In the genomic region with DNA sequence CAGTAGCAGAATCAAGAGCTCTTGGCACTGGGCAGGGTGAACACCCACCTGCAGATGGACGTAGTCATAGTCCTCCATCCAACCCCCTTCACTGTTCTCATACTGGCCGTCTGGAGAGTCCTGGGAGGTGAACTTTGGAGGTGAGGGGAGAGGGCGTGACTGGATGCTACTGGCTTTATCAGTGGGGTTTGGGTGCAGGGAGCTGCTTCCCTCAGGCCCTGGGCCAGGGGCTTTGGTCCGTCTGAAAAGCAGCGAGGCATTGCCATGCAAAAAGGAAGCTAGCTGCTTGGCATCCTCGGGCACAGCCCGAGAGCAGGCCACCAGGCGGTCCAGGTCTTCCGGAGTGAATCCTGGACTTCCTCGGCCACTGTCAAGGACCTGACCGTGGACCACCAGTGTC, we compare ENCODE assay signal across 29 mouse cellular contexts. TPM values are rescaled to one million over a fixed set of nuclear protein-coding genes. Genes with fewer than 3 reads are reported as not detected.
DNase-seq lines count a peak whose midpoint lies in the region; ATAC-seq lines count a peak whose summit lies in the region.
"Had no signal": no experiment of that assay in that cellular context is flagged by ENCODE, and none has a peak within 500 bp of the region (broad histone marks: within the 10 kb centered on the region; RNA-seq: fewer than 3 reads in every experiment).

No protein-coding gene starts in this region.

- 0 out of 2 replicates have a peak overlapping the region, but pooled peaks have one; percentile 18 for H3K9ac ChIP-seq in hindbrain, embryonic 12.5 days
- no peak overlapping the region for H3K9ac ChIP-seq in hindbrain, embryonic 11.5 days (ENCODE audit: low read depth, low read length)
- H3K9ac ChIP-seq: embryonic facial prominence, embryonic 13.5 days; forebrain, embryonic 15.5 days; heart, embryonic 15.5 days; hindbrain, embryonic 14.5 days; liver, embryonic 12.5 days; liver, postnatal 0 days; neural tube, embryonic 12.5 days had no signal

- H3K9me3 ChIP-seq in hindbrain, embryonic 12.5 days (replicated peaks) = no peaks in the 10 kb centered on the region
- H3K9me3 ChIP-seq in hindbrain, embryonic 11.5 days (ENCODE audit: control insufficient read depth, low read length) = no peaks in the 10 kb centered on the region
- H3K9me3 ChIP-seq: embryonic facial prominence, embryonic 13.5 days; forebrain, embryonic 10.5 days; forebrain, embryonic 15.5 days; G1E; heart, embryonic 15.5 days; liver, embryonic 12.5 days; neural tube, embryonic 12.5 days had no signal

- H3K27me3 ChIP-seq in hindbrain, embryonic 12.5 days = no peaks in the 10 kb centered on the region
- H3K27me3 ChIP-seq in hindbrain, embryonic 11.5 days (ENCODE audit: control insufficient read depth, insufficient read depth, low read length) = no peaks in the 10 kb centered on the region
- H3K27me3 ChIP-seq: CH12.LX; embryonic facial prominence, embryonic 13.5 days; forebrain, embryonic 15.5 days; heart, embryonic 15.5 days; neural tube, embryonic 12.5 days had no signal

- ATAC-seq in hindbrain, embryonic 12.5 days (ENCODE audit: low FRiP score) = no peak
- no peak for ATAC-seq in hindbrain, embryonic 11.5 days (ENCODE audit: low FRiP score)
- ATAC-seq: forebrain, embryonic 15.5 days; liver, postnatal 0 days; midbrain, embryonic 16.5 days had no signal

- peak; percentile 1 for DNase-seq in adrenal gland, postnatal 10 days
- DNase-seq in adrenal gland, adult 2 months = no peak
- DNase-seq in cerebellum, postnatal 14 days = peak; percentile 32 to 46
- DNase-seq in cerebellum, adult 8-10 months = no peak
- DNase-seq in hindbrain, embryonic 11.5 days (ENCODE audit: low spot score) = no peak
- DNase-seq in urinary bladder, adult 2 months (ENCODE audit: low spot score) = peak; percentile 18
- no peak for DNase-seq in urinary bladder, postnatal 36 days (ENCODE audit: low spot score in 2 of 2)

- H3K4me2 ChIP-seq in hindbrain, embryonic 12.5 days (replicated peaks) = no peak overlapping the region
- H3K4me2 ChIP-seq in hindbrain, embryonic 11.5 days (replicated peaks; ENCODE audit: low read depth, low read length) = no peak overlapping the region
- H3K4me2 ChIP-seq: embryonic facial prominence, embryonic 13.5 days; forebrain, embryonic 15.5 days; heart, embryonic 15.5 days; hindbrain, embryonic 14.5 days; liver, embryonic 12.5 days; midbrain, embryonic 11.5 days; neural tube, embryonic 12.5 days had no signal

- H3K4me3 ChIP-seq in hindbrain, embryonic 12.5 days = no peak overlapping the region
- H3K4me3 ChIP-seq in hindbrain, embryonic 11.5 days (ENCODE audit: low read depth, low read length) = no peak overlapping the region
- H3K4me3 ChIP-seq: embryonic facial prominence, embryonic 13.5 days; forebrain, embryonic 10.5 days; forebrain, embryonic 15.5 days; heart, embryonic 15.5 days; liver, embryonic 12.5 days; neural tube, embryonic 12.5 days had no signal

- peaks cover 71% of the 10 kb centered on the region for H3K36me3 ChIP-seq in hindbrain, embryonic 12.5 days
- H3K36me3 ChIP-seq in hindbrain, embryonic 11.5 days (ENCODE audit: control insufficient read depth, insufficient read depth, low read length) = peaks cover 15% of the 10 kb centered on the region
- H3K36me3 ChIP-seq: G1E had no signal

- no peak overlapping the region for H3K27ac ChIP-seq in hindbrain, embryonic 12.5 days
- no peak overlapping the region for H3K27ac ChIP-seq in hindbrain, embryonic 11.5 days (ENCODE audit: low read depth, low read length)
- H3K27ac ChIP-seq: embryonic facial prominence, embryonic 13.5 days; forebrain, embryonic 10.5 days; forebrain, embryonic 15.5 days; heart, embryonic 15.5 days; hindbrain, embryonic 14.5 days; liver, embryonic 12.5 days; neural tube, embryonic 12.5 days had no signal

- peaks cover 34% of the 10 kb centered on the region for H3K4me1 ChIP-seq in hindbrain, embryonic 12.5 days
- H3K4me1 ChIP-seq in hindbrain, embryonic 11.5 days (replicated peaks; ENCODE audit: control insufficient read depth, insufficient read depth, low read length) = peaks cover 20% of the 10 kb centered on the region

- 96% methylated on average over 11 of the region's 11 CpGs for WGBS in hindbrain, embryonic 12.5 days
- WGBS in hindbrain, embryonic 11.5 days = 95% methylated on average over 11 of the region's 11 CpGs

RNA-seq across cellular contexts. Expression of a gene that starts 22.5 kb away (rescaled TPM):
- under 1 TPM in 1 of 2 experiments, not detected in 1; 0.42 TPM for total RNA-seq in adrenal gland, postnatal 10 days (2021)
- under 1 TPM in 1 of 2 experiments, not detected in 1; 0.90 TPM for total RNA-seq in adrenal gland, adult 2 months (2021)
- 0.51 and 0.67 TPM in 2 replicates for polyA plus RNA-seq in adrenal gland, adult 2 months (2012; rRNA removed)
- not detected in 2 replicates for polyA plus RNA-seq in hindbrain, embryonic 12.5 days (2016; fragmentation: Nextera tagmentation; extraction: Ambion mirVana)
- polyA plus RNA-seq in hindbrain, embryonic 11.5 days (2014; fragmentation: Nextera tagmentation; extraction: Ambion mirVana) = not detected in 2 replicates
- polyA plus RNA-seq in urinary bladder, adult 2 months (2012; rRNA removed) = 0.40 and 2.3 TPM in 2 replicates
- total RNA-seq: CH12.LX; common myeloid progenitor, adult 5-6 weeks; G1E; heart, postnatal 25 days; layer of hippocampus, adult 18-20 months; layer of hippocampus, postnatal 25 days; left cerebral cortex, postnatal 4 days; megakaryocyte, adult 5-6 weeks had no signal
- polyA plus RNA-seq: embryonic facial prominence, embryonic 13.5 days; forebrain, embryonic 10.5 days; forebrain, embryonic 15.5 days; G1E; hindbrain, embryonic 14.5 days; kidney, embryonic 14.5 days; liver, embryonic 12.5 days; lung, embryonic 16.5 days; midbrain, embryonic 11.5 days; midbrain, embryonic 16.5 days; neural tube, embryonic 12.5 days; stomach, embryonic 14.5 days had no signal

RNA-seq across cellular contexts. Expression of a gene that starts 30.3 kb away (rescaled TPM):
- 10 to 100 TPM; 53.4 to 62.7 TPM for total RNA-seq in adrenal gland, postnatal 10 days (2021)
- total RNA-seq in adrenal gland, adult 2 months (2021) = 10 to 100 TPM; 76.9 to 91.2 TPM
- 204 and 210 TPM in 2 replicates for polyA plus RNA-seq in adrenal gland, adult 2 months (2012; rRNA removed)
- polyA plus RNA-seq in hindbrain, embryonic 12.5 days (2016; fragmentation: Nextera tagmentation; extraction: Ambion mirVana) = 50.7 and 56.5 TPM in 2 replicates
- polyA plus RNA-seq in hindbrain, embryonic 11.5 days (2014; fragmentation: Nextera tagmentation; extraction: Ambion mirVana) = 43.3 and 47.3 TPM in 2 replicates
- polyA plus RNA-seq in urinary bladder, adult 2 months (2012; rRNA removed) = 40.1 and 42.5 TPM in 2 replicates
- total RNA-seq: common myeloid progenitor, adult 5-6 weeks; megakaryocyte, adult 5-6 weeks had no signal

Comparison
In these comparisons a context has a peak if more than half of its experiments do, and no peak if none do; other contexts are left out.
1. DNase-seq: peak in adrenal gland, postnatal 10 days (single experiment), cerebellum, postnatal 14 days (2 of 2) and urinary bladder, adult 2 months (single experiment); none in adrenal gland, adult 2 months (single experiment), cerebellum, adult 8-10 months (single experiment), hindbrain, embryonic 11.5 days (single experiment) and urinary bladder, postnatal 36 days (0 of 2).